Mouse (Mus musculus) kidney, adult 8-10 months (tissue): ENCODE measurements around the gene Fam120a.

Experiments used
- DNase-seq, 2 experiments: peaks; one replicate each; pipeline ENCODE4 v3.0.0; 2022

Fam120a gene

GRCm38 (mm10) chr13:48911426-48911825, 56.4 kb downstream of the Fam120a start:
- no peak for DNase-seq

DNA sequence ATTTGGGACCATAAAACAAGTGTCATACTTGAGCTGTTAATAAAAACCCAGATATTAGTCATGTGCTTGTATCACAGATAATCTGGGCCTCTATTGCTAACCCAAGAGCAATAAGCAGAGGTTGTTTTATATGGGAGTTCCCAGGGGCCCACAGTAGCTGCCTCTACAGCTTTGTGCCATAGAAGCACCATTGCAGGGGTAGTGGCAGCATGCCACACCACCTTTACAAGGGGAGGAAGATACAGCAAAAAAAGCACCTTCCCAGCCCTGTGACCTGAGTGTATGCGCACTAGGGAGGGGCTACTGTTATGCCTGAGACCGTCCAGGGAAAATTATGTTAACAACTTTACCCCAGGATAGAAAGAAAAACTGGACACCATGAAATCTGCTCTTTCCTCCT, 62.4 kb downstream of the Fam120a start:
- DNase-seq = no peak

GRCm38 (mm10) chr13:48895376-48895775, 72.4 kb downstream of the Fam120a start:
- no peak for DNase-seq

- DNase-seq = peak; percentile 30 to 52
Observed at GRCm38 (mm10) chr13:48890260-48890960, 77.4 kb downstream of the Fam120a start.

DNA sequence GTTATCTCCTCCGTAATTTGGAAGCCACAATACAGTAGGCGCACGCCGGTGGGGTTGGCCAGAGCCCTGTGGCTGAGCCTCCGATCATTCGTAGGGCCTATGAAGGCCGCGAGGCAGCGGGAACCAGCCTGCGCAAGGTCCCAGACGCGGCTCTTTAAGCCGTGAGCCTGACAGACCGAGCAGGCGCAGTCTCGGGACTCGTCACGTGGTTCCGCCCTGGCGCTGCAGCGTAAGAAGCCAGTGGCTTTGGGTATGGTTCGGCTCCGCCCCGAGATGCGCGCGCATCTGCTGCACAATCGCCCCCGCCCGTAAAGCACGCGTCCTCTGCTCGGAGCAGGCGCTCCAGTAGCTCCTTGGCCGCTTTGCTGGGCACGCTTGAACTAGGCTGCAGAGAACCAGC, 89.3 kb downstream of the Fam120a start:
- DNase-seq = peak; percentile 98 to 99

DNA sequence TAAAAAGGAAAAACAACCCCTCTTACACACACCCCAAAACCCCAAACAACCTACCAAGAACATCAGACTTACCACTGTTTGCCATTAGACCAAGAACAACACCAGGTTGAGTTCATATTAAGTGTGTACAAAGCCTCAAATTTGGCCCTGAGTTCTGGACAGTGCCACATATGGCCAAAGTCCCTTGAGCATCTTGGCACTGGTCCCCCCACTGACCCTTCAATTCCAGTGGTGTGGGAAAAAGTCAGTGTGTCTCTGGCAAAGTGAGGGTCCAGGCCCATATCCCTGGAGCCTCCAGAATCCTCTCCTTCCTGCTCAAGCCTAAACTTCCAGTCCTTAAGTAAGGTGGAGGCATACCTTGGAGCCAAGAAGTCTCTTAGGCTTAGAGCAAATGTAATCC, 90.0 kb downstream of the Fam120a start:
- peak in 1 of 2 experiments; percentile 45 for DNase-seq

DNA sequence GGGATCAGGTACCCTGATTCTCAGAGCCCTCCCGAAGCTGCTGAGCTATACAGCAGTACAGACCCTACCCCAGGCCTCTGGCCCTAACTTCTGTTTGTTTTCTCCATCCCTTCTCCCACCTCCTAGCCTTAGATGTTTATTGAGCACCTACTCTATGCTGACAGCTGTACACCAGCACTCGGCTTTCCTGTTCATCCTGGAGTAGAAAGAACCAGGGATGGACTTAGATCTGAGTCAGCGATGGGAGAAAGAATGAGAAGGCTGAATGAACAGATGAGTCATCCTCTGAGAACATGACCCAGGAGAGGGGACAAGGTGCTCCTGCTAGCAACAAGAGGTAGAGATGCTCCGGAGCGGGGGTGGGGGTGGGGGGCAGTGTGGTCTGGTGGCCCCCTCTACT, 95.1 kb downstream of the Fam120a start:
- no peak for DNase-seq

GRCm38 (mm10) chr13:48871887-48872606, 95.8 kb downstream of the Fam120a start:
- peak in 1 of 2 experiments; percentile 51 for DNase-seq

GRCm38 (mm10) chr13:48870771-48871731, 96.8 kb downstream of the Fam120a start, which contains the start of gene Phf2:
Gene Phf2 (minus strand): TSS chr13:48871119.
- DNase-seq = no peak

- DNase-seq = no peak
Observed at GRCm38 (mm10) chr13:48869950-48870770, 97.7 kb downstream of the Fam120a start.

GRCm38 (mm10) chr13:48869600-48869949, 98.2 kb downstream of the Fam120a start:
- DNase-seq = peak in 1 of 2 experiments; percentile 44

- no peak for DNase-seq
Observed at GRCm38 (mm10) chr13:48869088-48869487, 98.7 kb downstream of the Fam120a start.

DNA sequence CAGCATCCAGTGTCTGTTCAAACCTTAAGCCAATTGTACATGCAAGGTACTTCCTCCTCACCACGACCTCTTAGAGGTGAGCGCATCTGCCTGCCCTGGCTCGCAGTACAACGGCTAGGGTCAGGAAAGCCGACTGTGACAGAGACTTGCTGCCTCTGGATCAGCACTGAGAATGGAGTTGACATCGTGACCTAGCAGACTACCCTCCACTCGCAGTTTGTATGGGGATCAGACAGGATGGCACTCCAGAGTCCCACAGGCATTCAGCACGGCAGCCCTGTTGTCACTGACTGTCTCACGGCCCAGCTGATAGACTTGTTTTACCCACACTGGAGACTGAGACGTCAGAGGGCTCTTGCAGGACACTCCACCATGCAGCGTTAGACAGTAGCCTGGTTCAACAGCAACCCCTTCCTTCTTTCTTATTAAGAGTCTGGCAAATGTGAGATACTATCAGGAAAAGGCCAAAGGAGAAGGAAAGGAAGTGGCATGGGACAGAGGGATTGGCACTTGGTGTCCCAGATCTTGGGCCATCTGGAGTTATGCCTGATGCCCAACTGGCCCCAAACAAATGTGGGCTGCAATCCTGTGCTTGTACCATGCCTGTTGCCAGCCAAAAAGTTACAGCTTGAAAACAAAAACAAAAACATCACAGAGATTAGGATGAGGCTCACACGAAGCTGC, 103.0 kb downstream of the Fam120a start:
- DNase-seq = no peak

DNA sequence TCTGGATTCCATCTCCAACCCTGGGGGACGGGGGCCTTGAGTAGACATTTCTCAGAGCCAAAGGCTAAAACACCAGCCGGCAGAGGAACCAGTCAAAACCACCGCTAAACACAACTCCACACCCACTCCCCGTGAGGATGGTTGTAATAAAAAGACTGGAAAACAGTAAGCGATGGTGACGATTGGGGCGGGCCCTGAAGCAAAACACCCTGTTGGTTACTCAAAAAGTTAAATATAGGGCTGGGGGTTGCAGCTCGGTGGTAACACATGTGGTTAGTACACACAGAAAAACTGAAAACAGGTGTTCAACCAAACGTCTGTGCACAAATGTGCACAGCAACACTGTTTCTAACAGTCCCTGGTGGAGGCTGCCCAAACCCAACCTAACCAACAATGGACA, 104.3 kb downstream of the Fam120a start:
- DNase-seq = no peak

DNA sequence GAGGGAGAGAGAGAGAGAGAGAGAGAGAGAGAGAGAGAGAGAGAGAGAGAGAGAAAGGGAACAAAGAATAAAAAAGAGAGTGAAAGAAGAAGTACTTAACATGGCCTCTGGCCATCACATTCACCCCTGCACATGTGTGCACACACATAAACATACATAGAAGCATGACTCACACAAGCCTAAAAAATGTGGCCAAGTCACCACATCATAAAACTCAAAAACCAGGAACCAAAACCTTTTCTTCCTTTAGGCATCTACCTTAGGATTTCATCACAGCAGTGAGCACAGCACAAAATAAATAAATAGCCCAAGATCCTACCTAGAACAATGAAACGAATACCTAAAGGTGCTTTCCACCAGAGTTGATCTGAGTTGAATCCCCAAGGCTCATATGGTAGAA, 105.9 kb downstream of the Fam120a start:
- no peak for DNase-seq

GRCm38 (mm10) chr13:48858779-48859178, 109.0 kb downstream of the Fam120a start:
- DNase-seq = no peak

DNA sequence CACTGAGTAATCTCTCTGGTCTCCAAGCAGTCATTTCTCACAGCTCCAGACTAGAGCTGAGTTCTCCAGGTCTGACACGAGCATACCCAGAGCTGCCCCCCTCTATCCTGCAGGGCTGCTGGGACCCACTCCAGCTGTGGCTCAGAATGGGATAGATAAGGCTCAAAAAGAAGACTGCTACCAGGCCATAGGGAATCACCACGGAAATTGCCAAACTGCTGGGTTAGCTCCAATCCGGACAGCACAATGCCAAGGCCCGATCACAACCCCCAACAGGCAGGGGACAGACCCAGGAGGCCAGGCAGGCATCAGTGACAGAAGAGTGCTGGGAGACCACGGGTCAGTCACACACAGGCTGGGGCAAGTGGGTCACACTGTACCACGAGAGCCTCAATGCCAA, 109.8 kb downstream of the Fam120a start:
- DNase-seq = no peak

GRCm38 (mm10) chr13:48857246-48857932, 110.4 kb downstream of the Fam120a start:
- peak in 1 of 2 experiments; percentile 39 for DNase-seq

GRCm38 (mm10) chr13:48853947-48854346, 113.9 kb downstream of the Fam120a start:
- DNase-seq = no peak

DNA sequence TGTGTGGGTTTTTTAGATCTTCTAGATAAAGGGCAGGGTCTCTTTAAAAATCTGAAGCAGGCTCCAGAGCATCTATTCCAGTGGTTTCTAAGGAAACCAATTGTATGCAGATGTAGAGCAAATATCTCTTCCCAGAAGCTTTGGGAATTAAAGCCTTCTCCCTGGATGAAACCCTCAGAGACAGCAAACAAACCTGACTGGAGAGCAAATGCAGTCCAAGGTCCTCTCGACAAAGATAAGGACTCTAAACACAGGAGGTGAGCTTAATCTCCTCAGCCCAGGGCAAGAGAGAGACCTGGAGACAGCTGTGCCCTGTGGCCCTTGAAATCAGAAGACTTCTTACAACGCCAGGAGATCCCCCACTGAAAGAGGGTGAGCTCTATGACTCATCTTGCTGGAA, 114.3 kb downstream of the Fam120a start:
- no peak for DNase-seq

GRCm38 (mm10) chr13:48852859-48853258, 115.0 kb downstream of the Fam120a start:
- DNase-seq = no peak
